Mouse (Mus musculus) thymus, adult 18-20 months (tissue): ENCODE data around the gene A1cf.

ENCODE experiments used
- DNase-seq, 2 experiments: peaks; one replicate each; pipeline ENCODE4 v3.0.0; 2022; ENCODE audit warnings: mixed read lengths in 2 of 2

The A1cf gene

GRCm38 (mm10) chr19:31954267-31954666 lies 85.7 kb downstream of the A1cf start:
- no peak for DNase-seq

GRCm38 (mm10) chr19:31954696-31955095 lies 86.1 kb downstream of the A1cf start:
- no peak for DNase-seq

- no peak for DNase-seq
Observed at GRCm38 (mm10) chr19:31956359-31956758, 87.8 kb downstream of the A1cf start.

GRCm38 (mm10) chr19:31960434-31960833 lies 91.9 kb downstream of the A1cf start:
- DNase-seq: no peak

- no peak for DNase-seq
Observed at GRCm38 (mm10) chr19:31963147-31963546, 94.6 kb downstream of the A1cf start.

- no peak for DNase-seq
Observed at GRCm38 (mm10) chr19:31967933-31968532, 99.5 kb downstream of the A1cf start.

GRCm38 (mm10) chr19:31971405-31971804 lies 102.8 kb downstream of the A1cf start:
- DNase-seq: no peak

GRCm38 (mm10) chr19:31971998-31972397 lies 103.4 kb downstream of the A1cf start:
- DNase-seq: peak; percentile 63 to 69

- peak in 1 of 2 experiments; percentile 8 for DNase-seq
Observed at GRCm38 (mm10) chr19:31975882-31976281, 107.3 kb downstream of the A1cf start.

GRCm38 (mm10) chr19:31991057-31991456 lies 122.5 kb downstream of the A1cf start:
- DNase-seq: no peak

- DNase-seq: no peak
Observed at GRCm38 (mm10) chr19:31996916-31997315, 128.4 kb downstream of the A1cf start.
